In the genomic region with DNA sequence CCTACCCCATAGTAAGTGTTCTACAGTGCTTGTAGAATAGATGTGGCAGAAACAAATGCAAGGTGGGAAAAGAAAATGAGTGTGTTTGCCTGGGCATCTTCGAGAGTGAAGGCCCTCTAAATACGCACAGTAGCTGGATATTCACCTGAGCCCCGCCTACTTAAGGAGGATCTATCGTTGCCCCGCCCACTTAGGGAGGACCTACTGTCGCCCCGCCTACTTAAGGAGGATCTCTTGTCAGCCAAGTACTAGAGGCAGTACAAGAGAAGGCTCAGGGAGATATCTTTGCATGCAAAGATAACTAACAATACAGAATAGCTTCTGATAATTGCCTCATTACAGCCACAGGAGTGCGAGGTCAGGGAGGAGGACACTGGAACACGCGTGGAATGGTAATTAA, we compare ENCODE assay signal across 20 mouse cellular contexts. TPM values are rescaled to one million over a fixed set of nuclear protein-coding genes. Genes with fewer than 3 reads are reported as not detected.
DNase-seq lines count a peak whose midpoint lies in the region; ATAC-seq and TF ChIP-seq lines count a peak whose summit lies in the region.
"Had no signal": no experiment of that assay in that cellular context is flagged by ENCODE, and none has a peak within 500 bp of the region (broad histone marks: within the 10 kb centered on the region; RNA-seq: fewer than 3 reads in every experiment).

No protein-coding gene starts in this region.

- no peak for TF ChIP-seq CTCF in lung, postnatal 0 days (IDR thresholded peaks at IDR 0.05)
- TF ChIP-seq CTCF in MEL (IDR thresholded peaks at IDR 0.05 in 2 of 3, conservative IDR thresholded peaks at IDR 0.05 in 1 of 3; ENCODE audit: control insufficient read depth in 1 of 3, insufficient read depth in 1 of 3, low read depth in 2 of 3, low read length in 3 of 3, poor library complexity in 1 of 3, severe bottlenecking in 1 of 3): no peak
- no peak for TF ChIP-seq CTCF in kidney, adult 2 months (conservative IDR thresholded peaks at IDR 0.05; ENCODE audit: insufficient read depth, insufficient read length, low read depth, low read length)

- no peak overlapping the region for H3K27ac ChIP-seq in lung, postnatal 0 days (ENCODE audit: low read length)
- H3K27ac ChIP-seq in MEL (ENCODE audit: control insufficient read depth, low read depth, low read length): no peak overlapping the region
- no peak overlapping the region for H3K27ac ChIP-seq in liver, embryonic 13.5 days
- no peak overlapping the region for H3K27ac ChIP-seq in kidney, adult 2 months (ENCODE audit: insufficient read depth, low read depth, low read length)
- H3K27ac ChIP-seq: forebrain, embryonic 10.5 days; heart, adult 2 months; layer of hippocampus, adult 2 months; midbrain, embryonic 10.5 days; neural tube, embryonic 13.5 days had no signal

- 82% methylated on average over 10 of the region's 10 CpGs for WGBS in lung, postnatal 0 days
- 60% methylated on average over 10 of the region's 10 CpGs for WGBS in liver, embryonic 13.5 days (ENCODE audit: insufficient replicate concordance)
- WGBS in kidney, adult 2 months: 82% methylated on average over 10 of the region's 10 CpGs

- H3K36me3 ChIP-seq in lung, postnatal 0 days (ENCODE audit: insufficient read depth, low read length): no peaks in the 10 kb centered on the region
- H3K36me3 ChIP-seq in MEL (ENCODE audit: control insufficient read depth in 1 of 2, insufficient read depth in 2 of 2, low read length in 2 of 2): peaks cover 0 to 18% of the 10 kb centered on the region in 2 experiments; a peak in 2 of 4 replicates
- no peaks in the 10 kb centered on the region for H3K36me3 ChIP-seq in liver, embryonic 13.5 days
- H3K36me3 ChIP-seq in kidney, adult 2 months (ENCODE audit: control insufficient read depth, insufficient read depth, low read length): no peaks in the 10 kb centered on the region
- H3K36me3 ChIP-seq: forebrain, embryonic 10.5 days; midbrain, embryonic 10.5 days; neural tube, embryonic 13.5 days had no signal

- H3K79me2 ChIP-seq in MEL (ENCODE audit: control insufficient read depth, insufficient read depth, low read length, poor library complexity): no peaks in the 10 kb centered on the region

- no peak for TF ChIP-seq RAD21 in MEL (IDR thresholded peaks at IDR 0.05; ENCODE audit: low read depth, low read length)

- H3K27me3 ChIP-seq in lung, postnatal 0 days (replicated peaks; ENCODE audit: insufficient read depth, low read length): no peaks in the 10 kb centered on the region
- H3K27me3 ChIP-seq in MEL (ENCODE audit: control insufficient read depth in 1 of 2, insufficient read depth in 2 of 2, low read length in 2 of 2): no peaks in the 10 kb centered on the region
- H3K27me3 ChIP-seq in liver, embryonic 13.5 days: 0 out of 2 replicates have a peak, but pooled peaks cover under 1% of the 10 kb centered on the region
- H3K27me3 ChIP-seq in kidney, adult 2 months (replicated peaks; ENCODE audit: control insufficient read depth, insufficient read depth, low read length): no peaks in the 10 kb centered on the region

- no peak overlapping the region for H3K4me2 ChIP-seq in lung, postnatal 0 days (replicated peaks; ENCODE audit: low read depth, low read length)
- H3K4me2 ChIP-seq in liver, embryonic 13.5 days: no peak overlapping the region
- H3K4me2 ChIP-seq: neural tube, embryonic 13.5 days had no signal

- no peak for TF ChIP-seq EP300 in lung, postnatal 0 days (IDR thresholded peaks at IDR 0.05)
- TF ChIP-seq EP300 in MEL (IDR thresholded peaks at IDR 0.05; ENCODE audit: low read depth in 1 of 2, low read length in 2 of 2): peak in 1 of 2 experiments; percentile 46; a peak in 2 of 4 replicates

- no peaks in the 10 kb centered on the region for H3K9me3 ChIP-seq in lung, postnatal 0 days (ENCODE audit: low read length)
- no peaks in the 10 kb centered on the region for H3K9me3 ChIP-seq in MEL (replicated peaks; ENCODE audit: insufficient read depth, low read length)
- H3K9me3 ChIP-seq in liver, embryonic 13.5 days (replicated peaks): peaks cover 7% of the 10 kb centered on the region; the same call in 1 of the 2 replicates
- H3K9me3 ChIP-seq: neural tube, embryonic 13.5 days had no signal

- peak; percentile 22 for DNase-seq in lung, postnatal 0 days (ENCODE audit: low spot score)
- DNase-seq in lung, postnatal 14 days: no peak
- DNase-seq in MEL (ENCODE audit: low read depth, low spot score): peak; percentile 88
- peak; percentile 27 for DNase-seq in liver, embryonic 13.5 days
- peak; percentile 30 for DNase-seq in testis, postnatal 14 days (ENCODE audit: low spot score)
- no peak for DNase-seq in embryo, embryonic 11 days
- DNase-seq in kidney, adult 2 months: no peak
- DNase-seq: adrenal gland, postnatal 25 days; cerebellum, adult 2 months; cerebellum, postnatal 36 days; gastrocnemius, postnatal 14 days; kidney, adult 18-20 months; kidney, postnatal 14 days; left cerebral cortex, postnatal 4 days had no signal

- H3K4me3 ChIP-seq in lung, postnatal 0 days (ENCODE audit: low read depth, low read length): no peak overlapping the region
- peak overlapping the region in 1 of 2 experiments; percentile 8; a peak in 1 of 4 replicates for H3K4me3 ChIP-seq in MEL (ENCODE audit: control insufficient read depth in 1 of 2, insufficient read depth in 1 of 2, low read depth in 2 of 2, low read length in 2 of 2)
- no peak overlapping the region for H3K4me3 ChIP-seq in liver, embryonic 13.5 days (replicated peaks)
- H3K4me3 ChIP-seq in kidney, adult 2 months (ENCODE audit: insufficient read depth, low read depth, low read length): no peak overlapping the region
- H3K4me3 ChIP-seq: forebrain, embryonic 10.5 days; heart, adult 2 months; layer of hippocampus, adult 2 months; midbrain, embryonic 10.5 days; neural tube, embryonic 13.5 days had no signal

- H3K4me1 ChIP-seq in lung, postnatal 0 days (ENCODE audit: insufficient read depth, low read depth, low read length): no peaks in the 10 kb centered on the region
- H3K4me1 ChIP-seq in MEL (ENCODE audit: control insufficient read depth in 1 of 2, insufficient read depth in 2 of 2, low read length in 2 of 2): peaks cover 2 to 32% of the 10 kb centered on the region in 2 experiments
- peaks cover 14% of the 10 kb centered on the region for H3K4me1 ChIP-seq in liver, embryonic 13.5 days (replicated peaks)
- H3K4me1 ChIP-seq in kidney, adult 2 months (ENCODE audit: control insufficient read depth, insufficient read depth, low read length): no peaks in the 10 kb centered on the region
- H3K4me1 ChIP-seq: forebrain, embryonic 10.5 days; midbrain, embryonic 10.5 days; neural tube, embryonic 13.5 days had no signal

- no peak for ATAC-seq in lung, postnatal 0 days
- no peak for ATAC-seq in liver, embryonic 13.5 days (ENCODE audit: low read depth)
- ATAC-seq: hindbrain, embryonic 16.5 days had no signal

- H3K9ac ChIP-seq in lung, postnatal 0 days (replicated peaks; ENCODE audit: low read depth): no peak overlapping the region
- no peak overlapping the region; the same call in 1 of the 2 replicates for H3K9ac ChIP-seq in MEL (ENCODE audit: control insufficient read depth, low read depth, low read length, poor library complexity, severe bottlenecking)
- no peak overlapping the region for H3K9ac ChIP-seq in liver, embryonic 13.5 days
- H3K9ac ChIP-seq: neural tube, embryonic 13.5 days had no signal

- no peak for TF ChIP-seq POLR2A in MEL (IDR thresholded peaks at IDR 0.05; ENCODE audit: control insufficient read depth in 1 of 2, insufficient read depth in 1 of 2, low read depth in 1 of 2, low read length in 2 of 2, poor library complexity in 1 of 2)
- TF ChIP-seq POLR2A in kidney, adult 2 months (IDR thresholded peaks at IDR 0.05; ENCODE audit: low read depth, low read length): no peak

TF ChIP-seq in MEL, 35 proteins besides CTCF, POLR2A, EP300 and RAD21:
- no peak for TF ChIP-seq GATA1 (IDR thresholded peaks at IDR 0.05; ENCODE audit: low read depth, low read length)
- TF ChIP-seq TCF12 (IDR thresholded peaks at IDR 0.05; ENCODE audit: low read depth, low read length): 0 out of 2 replicates have a peak, but pooled peaks have one; percentile 28
- peak; percentile 59 for TF ChIP-seq TBP (IDR thresholded peaks at IDR 0.05; ENCODE audit: low read depth, low read length)

RNA-seq across cellular contexts. Expression of gene Plxnc1, which starts 17.4 kb away (rescaled TPM):
- polyA plus RNA-seq in lung, postnatal 0 days (2015; fragmentation: Nextera tagmentation; extraction: Ambion mirVana): 3.2 and 4.2 TPM in 2 replicates
- 16.4 and 30.1 TPM in 2 replicates for total RNA-seq in MEL (2012; rRNA removed)
- polyA plus RNA-seq in MEL (2012; ENCODE audit: insufficient read depth in 1 of 2, insufficient read length in 2 of 2, low read depth in 1 of 2, low replicate concordance in 2 of 2, missing spikeins in 1 of 2): 10 to 100 TPM in 1 of 2 experiments, not detected in 1; 15.1 TPM
- 1.8 and 2.0 TPM in 2 replicates for polyA plus RNA-seq in liver, embryonic 13.5 days (2015; fragmentation: Nextera tagmentation; extraction: Ambion mirVana)
- polyA plus RNA-seq in kidney, adult 2 months (2012; rRNA removed): 0.42 and 1.5 TPM in 2 replicates

Comparison
In these comparisons a context has a peak if more than half of its experiments do, and no peak if none do; other contexts are left out.
1. DNase-seq: peak in lung, postnatal 0 days (single experiment), MEL (single experiment), liver, embryonic 13.5 days (single experiment) and testis, postnatal 14 days (single experiment); none in lung, postnatal 14 days (single experiment), embryo, embryonic 11 days (single experiment) and kidney, adult 2 months (single experiment).